Mouse (Mus musculus) CH12.LX (cell line): ENCODE data around the gene Ccnd1. TPM values are rescaled to one million over a fixed set of nuclear protein-coding genes. Genes with fewer than 3 reads are reported as not detected.

Source experiments
- DNase-seq: peaks from one replicate; pipeline ENCODE4 v3.0.0-alpha.2; 2013; ENCODE audit errors: extremely low read depth
- H3K27ac ChIP-seq: 2 replicates; pipeline ENCODE4 v1.5.1; 2012; ENCODE audit warnings: low read depth, mild to moderate bottlenecking, control low read depth, moderate library complexity; ENCODE audit not compliant: insufficient read depth
- H3K27me3 ChIP-seq: replicated peaks from 2 replicates; pipeline ENCODE3; 2012; ENCODE audit warnings: inconsistent platforms
- H3K36me3 ChIP-seq, 2 experiments: replicated peaks in 1 of 2; 2 replicates each; pipeline versions ENCODE3 to v1.6.1; 2012; ENCODE audit warnings: inconsistent platforms in 1 of 2, low read length in 1 of 2, mild to moderate bottlenecking in 1 of 2, mixed read lengths in 1 of 2, moderate library complexity in 1 of 2; ENCODE audit not compliant: control insufficient read depth in 1 of 2, insufficient read depth in 1 of 2
- H3K4me1 ChIP-seq, 2 experiments: 2 replicates each; pipeline ENCODE4 v1.6.1; 2012; ENCODE audit warnings: inconsistent platforms in 1 of 2, moderate library complexity in 1 of 2; ENCODE audit not compliant: insufficient read depth in 2 of 2, control insufficient read depth in 1 of 2
- H3K4me2 ChIP-seq: 2 replicates; pipeline ENCODE4 v1.6.1; 2012; ENCODE audit warnings: low read depth, mild to moderate bottlenecking, control low read depth; ENCODE audit not compliant: poor library complexity, insufficient read depth, severe bottlenecking
- H3K4me3 ChIP-seq, 3 experiments: fragments of 150-350 bp in 1 of 3; sonication (generic) in 1 of 3; replicated peaks in 1 of 3; 2 replicates each; pipeline versions ENCODE3 to v1.5.1; 2011 to 2012; ENCODE audit warnings: low read depth in 2 of 3, low read length in 2 of 3, mild to moderate bottlenecking in 2 of 3, moderate library complexity in 2 of 3, control low read depth in 1 of 3, improper control_type of control experiment in 1 of 3, inconsistent platforms in 1 of 3, mixed read lengths in 1 of 3; ENCODE audit not compliant: poor library complexity in 1 of 3
- H3K79me2 ChIP-seq: replicated peaks from 2 replicates; pipeline ENCODE4 v1.6.1; 2012; ENCODE audit warnings: mild to moderate bottlenecking, moderate library complexity; ENCODE audit not compliant: control insufficient read depth, poor library complexity, insufficient read depth, severe bottlenecking; ENCODE audit errors: extremely low read depth
- H3K9ac ChIP-seq: 2 replicates; pipeline ENCODE4 v1.6.1; 2012; ENCODE audit warnings: low read depth, mild to moderate bottlenecking, control low read depth, moderate library complexity; ENCODE audit not compliant: insufficient read depth
- H3K9me3 ChIP-seq: replicated peaks from 2 replicates; pipeline ENCODE3; 2012; ENCODE audit warnings: low read length, inconsistent platforms, mixed read lengths
- CTCF ChIP-seq, 2 experiments: IDR thresholded peaks in 1 of 2; conservative IDR thresholded peaks in 1 of 2; 2 replicates each; pipeline ENCODE4 v1.5.1; 2011 to 2012; ENCODE audit warnings: low read depth in 2 of 2, low read length in 2 of 2, improper control_type of control experiment in 1 of 2, inconsistent platforms in 1 of 2, mild to moderate bottlenecking in 1 of 2, moderate library complexity in 1 of 2
- ELF1 ChIP-seq: IDR thresholded peaks from 2 replicates; pipeline ENCODE4 v1.6.1; 2014; ENCODE audit warnings: low read depth, mild to moderate bottlenecking, inconsistent platforms, low read length, improper control_type of control experiment
- ETS1 ChIP-seq: conservative IDR thresholded peaks from 2 replicates; pipeline ENCODE4 v1.6.1; 2012; ENCODE audit warnings: low read depth, mild to moderate bottlenecking, inconsistent platforms, low read length, improper control_type of control experiment, moderate library complexity
- GABPA ChIP-seq: IDR thresholded peaks from 2 replicates; pipeline ENCODE4 v1.6.1; 2012; ENCODE audit warnings: low read depth, low read length, improper control_type of control experiment, inconsistent platforms; ENCODE audit not compliant: insufficient replicate concordance
- JUN ChIP-seq: IDR thresholded peaks from 2 replicates; pipeline ENCODE4 v1.6.1; 2011; ENCODE audit warnings: low read depth, mild to moderate bottlenecking, low read length, improper control_type of control experiment, moderate library complexity; ENCODE audit not compliant: insufficient read depth
- JUND ChIP-seq: conservative IDR thresholded peaks from 2 replicates; pipeline ENCODE4 v1.6.1; 2011; ENCODE audit warnings: low read depth, low read length, improper control_type of control experiment
- MAFK ChIP-seq: IDR thresholded peaks from 2 replicates; pipeline ENCODE4 v1.6.1; 2011; ENCODE audit warnings: low read length, improper control_type of control experiment; ENCODE audit not compliant: insufficient replicate concordance
- MAX ChIP-seq: IDR thresholded peaks from 2 replicates; pipeline ENCODE4 v1.6.1; 2011; ENCODE audit warnings: low read length, improper control_type of control experiment
- MAZ ChIP-seq: IDR thresholded peaks from 2 replicates; pipeline ENCODE4 v1.6.1; 2012; ENCODE audit warnings: low read depth, mild to moderate bottlenecking, inconsistent platforms, low read length, improper control_type of control experiment, moderate library complexity
- MEF2A ChIP-seq: IDR thresholded peaks from 2 replicates; pipeline ENCODE4 v1.6.1; 2014; ENCODE audit warnings: low read depth, mild to moderate bottlenecking, inconsistent platforms, low read length, improper control_type of control experiment, borderline replicate concordance
- MXI1 ChIP-seq: IDR thresholded peaks from 2 replicates; pipeline ENCODE4 v1.6.1; 2011; ENCODE audit warnings: mild to moderate bottlenecking, low read depth, low read length, improper control_type of control experiment
- MYC ChIP-seq: IDR thresholded peaks from 2 replicates; pipeline ENCODE4 v1.6.1; 2011; ENCODE audit warnings: low read depth, mild to moderate bottlenecking, improper control_type of control experiment, low read length
- NELFE ChIP-seq: IDR thresholded peaks from 2 replicates; pipeline ENCODE4 v1.6.1; 2011; ENCODE audit warnings: low read depth, low read length, improper control_type of control experiment
- NRF1 ChIP-seq: IDR thresholded peaks from 2 replicates; pipeline ENCODE4 v1.6.1; 2014; ENCODE audit warnings: low read depth, mild to moderate bottlenecking, inconsistent platforms, low read length, improper control_type of control experiment, moderate library complexity
- POLR2AphosphoS2 ChIP-seq: IDR thresholded peaks from 2 replicates; pipeline ENCODE4 v1.6.1; 2011; ENCODE audit warnings: low read depth, low read length, improper control_type of control experiment
- SMC3 ChIP-seq: IDR thresholded peaks from 2 replicates; pipeline ENCODE4 v1.6.1; 2011; ENCODE audit warnings: low read depth, low read length, improper control_type of control experiment
- TBP ChIP-seq: conservative IDR thresholded peaks from 2 replicates; pipeline ENCODE4 v1.6.1; 2011; ENCODE audit warnings: low read depth, low read length, improper control_type of control experiment
- UBTF ChIP-seq: IDR thresholded peaks from 2 replicates; pipeline ENCODE4 v1.6.1; 2012; ENCODE audit warnings: low read depth, mild to moderate bottlenecking, inconsistent platforms, low read length, improper control_type of control experiment, moderate library complexity
- USF1 ChIP-seq: IDR thresholded peaks from 2 replicates; pipeline ENCODE4 v1.6.1; 2014; ENCODE audit warnings: low read depth, mild to moderate bottlenecking, inconsistent platforms, low read length, improper control_type of control experiment
- ZC3H11A ChIP-seq: IDR thresholded peaks from 2 replicates; pipeline ENCODE4 v1.6.1; 2012; ENCODE audit warnings: low read depth, mild to moderate bottlenecking, inconsistent platforms, low read length, improper control_type of control experiment
- ZMIZ1 ChIP-seq: IDR thresholded peaks from 2 replicates; pipeline ENCODE4 v1.6.1; 2012; ENCODE audit warnings: low read depth, mild to moderate bottlenecking, inconsistent platforms, low read length, improper control_type of control experiment
- ZNF384 ChIP-seq: IDR thresholded peaks from 2 replicates; pipeline ENCODE4 v1.6.1; 2012; ENCODE audit warnings: low read depth, low read length, improper control_type of control experiment, inconsistent platforms
- dilution Hi-C: fragments of 300-500 bp; cut with MboI; formaldehyde crosslinking; loops from 2 replicates; pipeline ENCODE4 v1.14.3; 2020; ENCODE audit warnings: low sequenced_read_pairs; ENCODE audit not compliant: extremely low pct_unique_long_range_greater_than_20kb, extremely low pct_ligation_motif_present
- in situ Hi-C: fragments of 300-500 bp; cut with MboI; formaldehyde crosslinking; loops from 3 replicates; pipeline ENCODE4 v1.14.3; 2019; ENCODE audit warnings: low sequenced_read_pairs, low pct_ligation_motif_present, low pct_unique_long_range_greater_than_20kb, mixed read lengths
- polyA plus RNA-seq: library from polyadenylated mRNA; unstranded; fragments of >175 nt; gene quantifications from 2 replicates; pipeline ENCODE4 v1.2.1, GENCODE M21; 2012; ENCODE audit warnings: low read depth; ENCODE audit not compliant: insufficient read length
- total RNA-seq, 2 experiments: library from RNA; depleted of rRNA; stranded (reverse); fragments of 300-350 nt in 1 of 2; fragments of >200 nt in 1 of 2; gene quantifications; 2 replicates each; pipeline ENCODE4 v1.2.3; 2012 to 2014

The Ccnd1 gene
- total and polyA plus RNA-seq, 3 experiments = 0.16 to 0.34 TPM; not detected in 1

- Histone ChIP-seq H3K27me3 (no peaks in the 10 kb centered on the region), H3K4me1 (peaks cover 2 to 9% of the 10 kb centered on the region in 2 experiments; a peak in 3 of 4 replicates), H3K9ac (no peak overlapping the region), H3K4me3 (no peak overlapping the region), H3K27ac (no peak overlapping the region), H3K4me2 (no peak overlapping the region), H3K36me3 (peaks cover 0 to 57% of the 10 kb centered on the region in 2 experiments)
- no peak for DNase-seq
- TF ChIP-seq NRF1 (no peak), TBP (no peak), MXI1 (no peak), MAFK (no peak)
- TF ChIP-seq, all 38 proteins: peak for 0
- no peaks in the 10 kb centered on the region for H3K79me2 ChIP-seq
- H3K9me3 ChIP-seq = no peaks in the 10 kb centered on the region
- in situ Hi-C loops = no loop called here
- dilution Hi-C loops = no loop called here
Measured at GRCm38 (mm10) chr7:144927591-144927990, 12.1 kb downstream of the Ccnd1 start.

- TF ChIP-seq SMC3 (no peak), CTCF (conservative IDR thresholded peaks at IDR 0.05 in 1 of 2, IDR thresholded peaks at IDR 0.05 in 1 of 2; ENCODE audit: low read depth in 2 of 2, low read length in 2 of 2) (peak in 1 of 2 experiments; percentile 22; a peak in 2 of 4 replicates)
- H3K4me3 ChIP-seq = no peak overlapping the region
- in situ Hi-C loops = no loop called here
- no peak overlapping the region for H3K27ac ChIP-seq
- peaks cover 40 to 65% of the 10 kb centered on the region in 2 experiments for H3K36me3 ChIP-seq
- H3K79me2 ChIP-seq = no peaks in the 10 kb centered on the region
- dilution Hi-C loops = no loop called here
- peaks cover 5 to 12% of the 10 kb centered on the region in 2 experiments; a peak in 2 of 4 replicates for H3K4me1 ChIP-seq
- no peak overlapping the region for H3K9ac ChIP-seq
- H3K9me3 ChIP-seq = no peaks in the 10 kb centered on the region
- DNase-seq = no peak
- H3K27me3 ChIP-seq = peaks cover under 1% of the 10 kb centered on the region
- no peak overlapping the region for H3K4me2 ChIP-seq
Measured at GRCm38 (mm10) chr7:144918823-144919222, 20.9 kb downstream of the Ccnd1 start.

GRCm38 (mm10) chr7:144914948-144915750, 24.6 kb downstream of the Ccnd1 start, which contains the start of gene LTO1:
Gene LTO1 (plus strand): TSS chr7:144915100.
- Histone ChIP-seq H3K4me2 (peak within 1 kb of the TSS; percentile 55), H3K9ac (peak within 1 kb of the TSS; percentile 48), H3K4me1 (peaks cover 5 to 12% of the 10 kb centered on the region in 2 experiments; a peak in 2 of 4 replicates), H3K4me3 (peak within 1 kb of the TSS; percentile 62 to 93 (median 79)), H3K79me2 (no peaks in the 10 kb centered on the region), H3K27ac (peak within 1 kb of the TSS; percentile 60), H3K36me3 (peaks cover 29 to 37% of the 10 kb centered on the region in 2 experiments), H3K27me3 (peaks cover 30% of the 10 kb centered on the region), H3K9me3 (no peaks in the 10 kb centered on the region)
- in situ Hi-C loops (no loop called here), dilution Hi-C loops (no loop called here)
- DNase-seq = peak; percentile 91
- TF ChIP-seq POLR2AphosphoS2 = no peak
- TF ChIP-seq ELF1 = peak; percentile 99
- TF ChIP-seq CTCF (conservative IDR thresholded peaks at IDR 0.05 in 1 of 2, IDR thresholded peaks at IDR 0.05 in 1 of 2; ENCODE audit: low read depth in 2 of 2, low read length in 2 of 2) = no peak
- TF ChIP-seq ETS1 = no peak
- no peak for TF ChIP-seq MAX
- TF ChIP-seq GABPA = no peak; the same call in 1 of the 2 replicates
- no peak for TF ChIP-seq JUN
- TF ChIP-seq JUND = no peak
- TF ChIP-seq MAZ = 0 out of 2 replicates have a peak, but pooled peaks have one; percentile 40
- TF ChIP-seq ZNF384 = peak; percentile 96
- TF ChIP-seq UBTF = no peak
- TF ChIP-seq MAFK = no peak
- no peak for TF ChIP-seq ZC3H11A
- TF ChIP-seq NRF1 = peak; percentile 88
- TF ChIP-seq NELFE = peak; percentile 54; the same call in 1 of the 2 replicates
- peak; percentile 28; the same call in 1 of the 2 replicates for TF ChIP-seq MEF2A
- no peak for TF ChIP-seq USF1
- TF ChIP-seq ZMIZ1 = peak; percentile 54
- no peak for TF ChIP-seq MYC
- peak; percentile 61; the same call in 1 of the 2 replicates for TF ChIP-seq TBP
